Mouse (Mus musculus): ENCODE data around the gene Shroom2. TPM values are rescaled to one million over a fixed set of nuclear protein-coding genes. Genes with fewer than 3 reads are reported as not detected.

The Shroom2 gene
- polyA plus RNA-seq, 1 experiment, result 1.9 TPM

GRCm38 (mm10) chrX:152764171-152764570 is 5.1 kb downstream of the Shroom2 start:
- 76% methylated on average over 2 of the region's 2 CpGs for WGBS
- TF ChIP-seq CTCF (IDR thresholded peaks at IDR 0.05; ENCODE audit: control insufficient read depth, insufficient read depth, low read length), result no peak
- TF ChIP-seq POLR2A (IDR thresholded peaks at IDR 0.05; ENCODE audit: borderline replicate concordance, control insufficient read depth, low read depth, low read length), result no peak
- H3K27ac ChIP-seq (ENCODE audit: control insufficient read depth, insufficient read depth, low read depth, low read length, poor library complexity), result no peak overlapping the region
- H3K4me1 ChIP-seq (ENCODE audit: control insufficient read depth, insufficient read depth, low read length), result no peaks in the 10 kb centered on the region
- H3K4me3 ChIP-seq (replicated peaks; ENCODE audit: control insufficient read depth, low read depth, low read length), result no peak overlapping the region

DNA sequence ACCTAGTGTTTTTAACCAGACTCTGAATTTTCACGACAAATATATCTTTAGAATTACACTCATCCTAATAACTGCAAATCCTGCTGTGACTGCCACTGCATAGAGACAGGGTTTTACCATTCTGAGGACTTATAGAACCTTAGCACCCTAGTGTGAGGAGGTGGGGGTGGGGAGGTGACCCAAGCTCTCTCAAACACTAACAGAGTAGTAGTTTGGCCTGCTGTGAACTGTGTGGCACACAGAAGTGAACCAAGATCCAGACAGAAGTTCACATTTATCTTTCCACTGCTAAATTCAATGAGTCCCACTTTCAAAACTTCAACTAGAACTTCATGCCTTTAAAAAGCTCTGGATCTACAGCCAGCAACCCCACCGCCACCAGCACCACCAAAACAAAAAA is 6.4 kb downstream of the Shroom2 start:
- TF ChIP-seq POLR2A (IDR thresholded peaks at IDR 0.05; ENCODE audit: borderline replicate concordance, control insufficient read depth, low read depth, low read length), result no peak
- no peak for TF ChIP-seq CTCF (IDR thresholded peaks at IDR 0.05; ENCODE audit: control insufficient read depth, insufficient read depth, low read length)
- H3K27ac ChIP-seq (ENCODE audit: control insufficient read depth, insufficient read depth, low read depth, low read length, poor library complexity), result no peak overlapping the region
- 76% methylated on average over 2 of the region's 2 CpGs for WGBS
- no peaks in the 10 kb centered on the region for H3K4me1 ChIP-seq (ENCODE audit: control insufficient read depth, insufficient read depth, low read length)
- H3K4me3 ChIP-seq (replicated peaks; ENCODE audit: control insufficient read depth, low read depth, low read length), result no peak overlapping the region

GRCm38 (mm10) chrX:152762437-152762836 is 6.8 kb downstream of the Shroom2 start:
- 70% methylated on average over 2 of the region's 2 CpGs for WGBS
- Histone ChIP-seq H3K4me3 (replicated peaks; ENCODE audit: control insufficient read depth, low read depth, low read length) (no peak overlapping the region), H3K4me1 (ENCODE audit: control insufficient read depth, insufficient read depth, low read length) (no peaks in the 10 kb centered on the region), H3K27ac (ENCODE audit: control insufficient read depth, insufficient read depth, low read depth, low read length, poor library complexity) (no peak overlapping the region)
- no peak for TF ChIP-seq POLR2A (IDR thresholded peaks at IDR 0.05; ENCODE audit: borderline replicate concordance, control insufficient read depth, low read depth, low read length)
- no peak for TF ChIP-seq CTCF (IDR thresholded peaks at IDR 0.05; ENCODE audit: control insufficient read depth, insufficient read depth, low read length)

GRCm38 (mm10) chrX:152756293-152756692 is 13.0 kb downstream of the Shroom2 start:
- Histone ChIP-seq H3K4me1 (ENCODE audit: control insufficient read depth, insufficient read depth, low read length) (no peaks in the 10 kb centered on the region), H3K4me3 (replicated peaks; ENCODE audit: control insufficient read depth, low read depth, low read length) (no peak overlapping the region), H3K27ac (ENCODE audit: control insufficient read depth, insufficient read depth, low read depth, low read length, poor library complexity) (no peak overlapping the region)
- 83% methylated on average over 5 of the region's 5 CpGs for WGBS
- TF ChIP-seq CTCF (IDR thresholded peaks at IDR 0.05; ENCODE audit: control insufficient read depth, insufficient read depth, low read length) (no peak), POLR2A (IDR thresholded peaks at IDR 0.05; ENCODE audit: borderline replicate concordance, control insufficient read depth, low read depth, low read length) (no peak)

GRCm38 (mm10) chrX:152755819-152756218 is 13.4 kb downstream of the Shroom2 start:
- H3K4me3 ChIP-seq (replicated peaks; ENCODE audit: control insufficient read depth, low read depth, low read length), result no peak overlapping the region
- TF ChIP-seq CTCF (IDR thresholded peaks at IDR 0.05; ENCODE audit: control insufficient read depth, insufficient read depth, low read length), result no peak
- TF ChIP-seq POLR2A (IDR thresholded peaks at IDR 0.05; ENCODE audit: borderline replicate concordance, control insufficient read depth, low read depth, low read length), result no peak
- no peak overlapping the region for H3K27ac ChIP-seq (ENCODE audit: control insufficient read depth, insufficient read depth, low read depth, low read length, poor library complexity)
- no peaks in the 10 kb centered on the region for H3K4me1 ChIP-seq (ENCODE audit: control insufficient read depth, insufficient read depth, low read length)
- WGBS, result 85% methylated on average over 1 of the region's 1 CpGs

GRCm38 (mm10) chrX:152745925-152746324 is 23.3 kb downstream of the Shroom2 start:
- no peaks in the 10 kb centered on the region for H3K4me1 ChIP-seq (ENCODE audit: control insufficient read depth, insufficient read depth, low read length)
- no peak overlapping the region for H3K27ac ChIP-seq (ENCODE audit: control insufficient read depth, insufficient read depth, low read depth, low read length, poor library complexity)
- no peak for TF ChIP-seq POLR2A (IDR thresholded peaks at IDR 0.05; ENCODE audit: borderline replicate concordance, control insufficient read depth, low read depth, low read length)
- TF ChIP-seq CTCF (IDR thresholded peaks at IDR 0.05; ENCODE audit: control insufficient read depth, insufficient read depth, low read length), result no peak
- 72% methylated on average over 2 of the region's 2 CpGs for WGBS
- H3K4me3 ChIP-seq (replicated peaks; ENCODE audit: control insufficient read depth, low read depth, low read length), result no peak overlapping the region

GRCm38 (mm10) chrX:152743642-152744041 is 25.6 kb downstream of the Shroom2 start:
- H3K4me3 ChIP-seq (replicated peaks; ENCODE audit: control insufficient read depth, low read depth, low read length), result no peak overlapping the region
- H3K27ac ChIP-seq (ENCODE audit: control insufficient read depth, insufficient read depth, low read depth, low read length, poor library complexity), result no peak overlapping the region
- TF ChIP-seq POLR2A (IDR thresholded peaks at IDR 0.05; ENCODE audit: borderline replicate concordance, control insufficient read depth, low read depth, low read length) (no peak), CTCF (IDR thresholded peaks at IDR 0.05; ENCODE audit: control insufficient read depth, insufficient read depth, low read length) (no peak)
- no peaks in the 10 kb centered on the region for H3K4me1 ChIP-seq (ENCODE audit: control insufficient read depth, insufficient read depth, low read length)

- H3K27ac ChIP-seq (ENCODE audit: control insufficient read depth, insufficient read depth, low read depth, low read length, poor library complexity), result no peak overlapping the region
- 80% methylated on average over 4 of the region's 4 CpGs for WGBS
- TF ChIP-seq CTCF (IDR thresholded peaks at IDR 0.05; ENCODE audit: control insufficient read depth, insufficient read depth, low read length) (no peak), POLR2A (IDR thresholded peaks at IDR 0.05; ENCODE audit: borderline replicate concordance, control insufficient read depth, low read depth, low read length) (no peak)
- no peak overlapping the region for H3K4me3 ChIP-seq (replicated peaks; ENCODE audit: control insufficient read depth, low read depth, low read length)
- H3K4me1 ChIP-seq (ENCODE audit: control insufficient read depth, insufficient read depth, low read length), result no peaks in the 10 kb centered on the region
Observed at GRCm38 (mm10) chrX:152738759-152739368, 30.4 kb downstream of the Shroom2 start.

- no peak for TF ChIP-seq POLR2A (IDR thresholded peaks at IDR 0.05; ENCODE audit: borderline replicate concordance, control insufficient read depth, low read depth, low read length)
- TF ChIP-seq CTCF (IDR thresholded peaks at IDR 0.05; ENCODE audit: control insufficient read depth, insufficient read depth, low read length), result no peak
- no peak overlapping the region for H3K4me3 ChIP-seq (replicated peaks; ENCODE audit: control insufficient read depth, low read depth, low read length)
- WGBS, result 52% methylated on average over 2 of the region's 2 CpGs
- no peaks in the 10 kb centered on the region for H3K4me1 ChIP-seq (ENCODE audit: control insufficient read depth, insufficient read depth, low read length)
- H3K27ac ChIP-seq (ENCODE audit: control insufficient read depth, insufficient read depth, low read depth, low read length, poor library complexity), result no peak overlapping the region
Observed at GRCm38 (mm10) chrX:152738191-152738590, 31.1 kb downstream of the Shroom2 start.
